Mouse (Mus musculus): ENCODE data around the gene Speer2. TPM values are rescaled to one million over a fixed set of nuclear protein-coding genes. Genes with fewer than 3 reads are reported as not detected.

Speer2 gene
- not detected for polyA plus RNA-seq (2014; fragmentation: Illumina TruSeq; extraction: RNeasy Lipid Tissue Mini Kit (QIAGEN cat#74804); ENCODE audit: low read depth, low replicate concordance)

GRCm38 (mm10) chr16:69863644-69864043 is at the start of gene Speer2:
TSS of gene Speer2 (minus strand) at chr16:69863744.

Data from kidney, adult 10 weeks (tissue).